Mouse (Mus musculus) E14TG2a.4 (cell line): ENCODE results near the gene Pigl.

Source experiments
- CTCF ChIP-seq: conservative IDR thresholded peaks from 2 replicates; pipeline ENCODE4 v1.5.1; 2014; ENCODE audit warnings: low read length
- POU5F1 ChIP-seq: IDR thresholded peaks from 2 replicates; pipeline ENCODE4 v1.6.1; 2014; ENCODE audit warnings: low read length, borderline replicate concordance

DNA sequence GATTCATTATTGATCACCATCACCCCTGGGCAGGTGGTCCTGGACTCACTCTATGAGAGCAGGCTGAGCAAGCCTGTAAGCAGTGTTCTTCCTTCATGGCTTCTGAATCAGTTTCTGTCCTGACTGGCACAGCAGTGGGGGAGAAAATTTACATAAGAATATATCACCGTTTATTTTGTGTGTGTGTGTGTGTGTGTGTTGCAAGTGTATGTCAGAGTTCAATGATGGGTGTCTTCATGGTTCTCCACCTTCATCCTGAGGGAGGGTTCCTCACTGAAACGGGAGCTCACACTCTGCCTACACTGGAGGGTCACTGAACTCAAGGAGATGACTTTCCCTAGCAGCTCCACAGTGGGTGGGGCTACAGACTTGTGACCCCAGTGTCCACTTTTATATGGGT, 82.7 kb downstream of the Pigl start:
- no peak for TF ChIP-seq CTCF
- no peak for TF ChIP-seq POU5F1
